Mouse (Mus musculus) neural tube, embryonic 10.5 days (tissue): ENCODE measurements around the gene Eva1a.

ENCODE experiments used
- DNase-seq: peaks from one replicate; pipeline ENCODE4 v3.0.0-alpha.2; 2017; ENCODE audit warnings: low spot score; ENCODE audit errors: extremely low spot score

The Eva1a gene

GRCm38 (mm10) chr6:82065230-82065629 lies 24.4 kb downstream of the Eva1a start:
- no peak for DNase-seq

GRCm38 (mm10) chr6:82066515-82067081 lies 25.8 kb downstream of the Eva1a start:
- DNase-seq: no peak

DNA sequence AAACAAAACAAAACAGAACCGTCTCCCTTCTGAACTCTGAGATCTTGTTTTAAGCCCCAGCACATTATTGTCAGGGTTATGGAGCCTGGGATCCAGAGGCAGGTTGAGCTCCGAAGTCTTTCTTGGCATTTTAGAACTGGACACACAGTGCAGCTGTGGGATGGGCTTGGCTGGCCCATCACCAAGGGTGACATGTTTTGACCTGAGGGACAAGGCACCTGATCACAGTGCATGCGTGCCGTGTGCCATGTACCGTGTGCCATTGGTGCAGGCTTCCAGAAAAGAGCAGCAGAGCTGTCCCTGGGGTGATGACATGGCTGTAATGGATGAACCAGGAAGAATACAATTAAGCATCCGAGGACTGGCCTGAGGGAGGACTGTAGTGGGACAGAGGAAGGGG lies 29.6 kb downstream of the Eva1a start:
- no peak for DNase-seq

DNA sequence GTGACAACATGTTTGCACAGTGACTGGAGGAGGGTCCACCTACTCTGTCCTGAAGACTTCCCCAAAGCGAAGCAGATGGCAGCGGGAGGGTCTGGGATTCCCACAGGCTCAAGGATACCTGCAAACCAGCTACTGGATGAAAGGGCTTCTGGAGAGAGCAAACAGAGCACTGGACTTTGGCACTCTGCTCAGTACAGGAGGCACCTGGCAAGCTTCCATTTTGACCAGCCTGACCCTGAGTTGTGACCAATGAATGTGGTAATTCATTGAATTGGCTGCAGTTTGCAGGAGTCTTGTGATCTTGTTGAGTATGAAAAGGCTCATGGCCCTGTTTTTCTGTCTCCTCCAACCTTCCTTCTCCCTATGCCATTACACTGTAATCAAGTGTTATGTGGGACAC lies 32.2 kb downstream of the Eva1a start:
- DNase-seq: no peak

DNA sequence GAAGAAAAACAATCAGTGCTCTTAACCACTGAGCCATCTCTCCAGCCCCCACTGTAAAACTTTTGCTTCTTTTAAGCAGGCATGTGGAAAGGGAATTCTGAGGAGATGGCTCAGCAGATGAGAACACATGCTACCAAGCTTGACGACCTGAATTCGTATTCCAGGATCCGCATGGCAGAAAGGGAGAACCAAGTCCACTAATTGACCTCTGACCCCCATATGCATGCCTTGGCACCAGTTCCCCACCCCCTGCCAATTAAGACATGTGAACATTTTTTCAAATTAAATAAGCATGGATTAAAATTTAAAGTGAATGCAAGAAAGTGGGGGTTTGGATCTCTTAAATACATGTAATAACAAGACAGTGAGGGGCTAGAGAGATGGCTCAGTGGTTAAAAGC lies 32.7 kb downstream of the Eva1a start:
- no peak for DNase-seq

DNA sequence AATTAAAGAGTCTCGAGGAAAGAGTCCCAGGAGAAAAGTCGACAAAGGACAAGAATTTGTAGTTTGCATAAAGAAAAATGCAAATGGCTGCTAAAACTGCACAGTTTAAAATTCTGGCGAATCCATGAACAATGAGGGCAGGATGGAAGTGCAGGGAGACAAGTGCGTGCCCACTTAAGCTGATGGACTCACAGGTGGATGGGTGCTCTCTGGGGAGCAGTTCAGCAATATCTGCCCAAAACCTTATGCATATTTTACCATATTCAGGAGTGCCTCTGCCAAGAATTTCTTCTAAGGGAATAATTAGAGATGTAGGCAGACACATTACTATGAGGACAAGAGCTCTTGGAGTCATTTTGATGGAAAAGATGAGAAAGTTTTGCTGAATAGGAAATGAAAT lies 35.5 kb downstream of the Eva1a start:
- no peak for DNase-seq

- no peak for DNase-seq
These were observed 38.0 kb downstream of the Eva1a start for GRCm38 (mm10) chr6:82078875-82079274.

GRCm38 (mm10) chr6:82083655-82084054 lies 42.8 kb downstream of the Eva1a start:
- no peak for DNase-seq

- DNase-seq: no peak
These were observed 43.4 kb downstream of the Eva1a start for GRCm38 (mm10) chr6:82084235-82084634.

DNA sequence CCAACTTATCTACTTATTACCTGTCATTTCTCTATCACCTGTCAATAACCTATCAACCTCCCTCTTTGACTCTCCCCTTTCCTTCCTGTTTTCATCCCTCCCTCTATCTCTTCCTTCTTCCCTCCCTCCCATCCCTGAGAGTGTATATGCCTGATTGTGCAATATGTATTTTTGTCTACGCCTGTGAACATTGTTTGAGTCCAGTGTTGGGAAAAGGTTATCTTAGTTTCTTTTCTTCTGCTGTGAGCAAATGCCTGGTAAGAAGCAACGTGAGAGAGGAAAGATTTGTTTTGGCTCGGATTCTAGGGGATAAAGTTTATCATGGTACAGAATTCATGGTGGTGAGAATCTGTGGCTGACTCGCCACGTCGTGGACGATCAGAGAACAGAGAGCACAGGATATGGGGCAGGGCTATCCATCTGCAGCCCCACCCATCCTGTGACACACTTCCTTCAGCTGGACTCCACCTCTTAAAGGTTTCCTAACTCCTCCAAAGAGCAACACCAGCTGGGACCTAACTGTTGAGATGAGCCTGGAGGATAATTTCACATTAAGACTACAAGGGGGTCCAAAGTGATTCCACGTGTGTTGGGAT lies 44.6 kb downstream of the Eva1a start:
- no peak for DNase-seq

- DNase-seq: no peak
These were observed 47.3 kb downstream of the Eva1a start for GRCm38 (mm10) chr6:82088133-82088532.

DNA sequence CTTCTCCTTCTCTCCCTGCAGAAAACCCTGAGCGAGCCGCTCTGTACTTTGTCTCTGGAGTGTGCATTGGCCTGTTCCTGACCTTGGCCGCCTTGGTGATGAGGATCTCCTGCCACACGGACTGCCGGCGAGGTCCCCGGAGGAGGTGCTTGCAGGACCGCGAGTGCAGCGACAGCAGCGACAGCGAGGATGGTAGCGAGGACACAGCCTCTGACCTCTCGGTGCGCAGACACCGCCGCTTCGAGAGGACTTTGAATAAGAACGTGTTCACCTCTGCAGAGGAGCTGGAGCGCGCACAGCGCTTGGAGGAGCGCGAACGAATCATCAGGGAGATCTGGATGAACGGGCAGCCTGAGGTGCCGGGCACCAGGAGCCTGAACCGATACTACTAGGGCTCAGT lies 50.9 kb downstream of the Eva1a start:
- peak; percentile 58 for DNase-seq

DNA sequence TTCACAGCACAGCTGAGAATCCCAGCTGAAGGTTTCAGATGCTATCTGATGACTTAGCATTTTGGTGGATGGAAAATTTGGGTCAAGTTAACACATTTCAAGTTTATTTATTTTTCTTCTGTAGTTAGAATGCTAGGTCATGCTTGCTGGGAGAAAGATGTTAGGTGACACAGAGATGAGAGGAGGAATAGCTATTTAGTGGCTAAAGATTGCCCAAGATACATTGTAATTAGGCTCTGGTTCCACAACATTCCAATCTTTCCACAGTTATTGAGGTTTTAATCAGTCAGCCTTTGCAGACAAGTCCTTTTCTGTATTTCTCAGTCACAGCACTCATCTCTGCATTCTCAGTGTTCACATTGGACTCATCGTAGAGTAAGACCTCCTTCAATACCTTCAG lies 56.9 kb downstream of the Eva1a start:
- no peak for DNase-seq

DNA sequence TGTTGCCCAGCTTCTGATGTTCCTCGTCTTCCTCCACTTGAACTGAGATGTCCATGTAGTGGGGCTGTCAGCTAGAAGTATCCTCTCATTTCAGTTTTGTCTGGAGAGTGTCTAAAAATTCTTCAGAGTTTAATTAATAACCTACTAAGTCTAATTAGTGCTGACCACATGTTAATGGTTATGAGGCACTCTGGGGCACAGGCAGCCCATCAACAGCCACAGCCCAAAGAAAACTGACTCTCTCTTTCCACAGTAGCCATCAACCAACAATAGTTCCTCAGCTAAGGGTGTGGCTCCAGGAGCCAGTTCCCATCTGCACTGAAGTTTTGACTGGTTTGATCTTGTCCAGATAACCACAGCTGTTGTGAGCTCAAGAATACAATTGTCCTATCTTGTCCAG lies 57.6 kb downstream of the Eva1a start:
- DNase-seq: no peak

GRCm38 (mm10) chr6:82110473-82110872 lies 69.6 kb downstream of the Eva1a start:
- no peak for DNase-seq

- no peak for DNase-seq
These were observed 70.3 kb downstream of the Eva1a start for GRCm38 (mm10) chr6:82111111-82111510.

DNA sequence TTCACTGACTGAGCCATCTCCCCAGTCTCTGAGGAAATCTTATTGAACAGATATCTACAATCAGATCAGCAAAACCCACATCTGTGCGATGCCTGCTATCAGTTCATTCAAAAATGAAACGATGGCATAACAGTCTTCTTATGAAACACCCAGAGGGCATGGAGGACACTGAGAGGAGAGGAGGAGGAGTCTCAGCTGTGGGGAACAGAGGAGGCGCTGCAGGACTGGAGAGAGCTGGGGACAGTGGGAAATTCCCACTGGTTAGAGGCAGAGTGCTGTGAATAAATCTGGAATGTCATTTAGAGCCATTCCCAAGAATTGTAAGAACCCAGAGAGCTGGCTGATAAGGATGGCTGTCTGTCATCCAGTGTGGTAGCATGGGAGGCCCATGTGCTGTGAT lies 70.7 kb downstream of the Eva1a start:
- DNase-seq: no peak

DNA sequence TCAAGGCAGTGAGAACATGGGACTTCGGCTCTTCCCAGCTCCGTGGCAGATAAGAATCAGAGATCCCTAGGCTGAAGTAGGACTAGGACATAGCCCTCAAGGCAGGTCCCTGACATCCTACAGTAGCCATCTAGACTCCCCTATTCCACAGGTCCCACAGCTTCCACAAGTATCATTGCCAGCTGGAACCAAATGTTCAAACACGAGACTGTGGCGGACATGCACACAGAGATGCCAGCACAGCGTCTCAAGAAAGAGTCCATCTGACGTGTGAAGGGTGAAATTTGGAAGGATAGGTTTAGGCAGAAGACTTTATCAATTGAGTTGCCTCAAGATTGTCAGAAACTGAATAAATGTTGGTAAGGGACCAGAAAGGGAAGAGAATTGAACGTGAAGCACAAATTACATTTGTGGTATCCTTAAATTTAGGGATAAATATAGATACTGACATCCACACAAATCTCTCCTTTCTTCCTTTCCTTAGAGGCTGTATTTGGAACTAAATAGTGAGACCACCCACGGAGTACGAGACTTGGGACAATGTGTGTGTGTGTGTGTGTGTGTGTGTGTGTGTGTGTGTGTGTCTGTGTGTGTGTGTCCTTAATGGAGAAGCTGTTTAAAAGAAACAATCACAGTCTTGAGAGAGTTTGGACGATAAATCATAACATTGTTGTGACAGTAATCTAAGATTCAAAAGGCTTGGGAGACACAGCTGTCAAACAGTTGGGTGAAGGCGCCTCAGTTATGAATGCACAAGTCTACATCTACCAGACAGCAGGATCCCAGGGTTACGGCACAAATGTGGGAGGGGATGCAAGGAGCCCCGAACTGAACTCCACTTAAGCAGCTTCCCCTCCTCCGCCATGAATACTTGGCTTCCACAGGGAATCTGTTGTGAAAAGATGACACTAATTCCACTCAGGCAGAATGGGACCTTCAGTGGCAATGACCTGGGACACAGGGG lies 71.6 kb downstream of the Eva1a start:
- DNase-seq: no peak

DNA sequence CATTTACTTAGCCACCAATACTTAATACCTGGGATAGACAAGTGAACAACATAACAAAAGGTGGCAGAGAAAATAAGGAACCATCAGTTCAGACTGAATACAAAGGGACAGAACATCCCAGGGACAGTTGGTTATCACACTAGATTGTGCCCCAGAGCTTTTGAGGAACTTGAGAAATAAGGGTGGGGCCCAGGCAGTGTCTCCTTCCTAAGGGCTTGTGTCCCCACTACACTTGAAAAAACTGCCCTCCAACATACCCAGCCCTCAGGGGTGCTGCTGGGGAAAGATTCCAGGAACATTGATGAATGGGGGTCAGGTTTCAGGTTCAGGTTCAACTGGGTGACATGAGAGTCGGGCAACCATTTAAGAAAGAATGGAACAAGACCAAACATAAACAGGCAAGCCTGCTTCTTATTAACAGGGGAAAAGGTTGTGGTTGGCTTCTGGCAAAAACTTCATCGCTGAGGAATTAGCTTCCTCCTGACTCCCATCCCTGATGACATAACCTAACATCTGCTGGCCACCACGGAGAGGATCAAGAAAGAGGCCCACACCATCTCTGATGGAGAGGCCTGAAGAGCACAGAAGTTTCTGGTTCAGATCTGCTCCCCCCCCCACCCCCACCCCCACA lies 74.6 kb downstream of the Eva1a start:
- no peak for DNase-seq

DNA sequence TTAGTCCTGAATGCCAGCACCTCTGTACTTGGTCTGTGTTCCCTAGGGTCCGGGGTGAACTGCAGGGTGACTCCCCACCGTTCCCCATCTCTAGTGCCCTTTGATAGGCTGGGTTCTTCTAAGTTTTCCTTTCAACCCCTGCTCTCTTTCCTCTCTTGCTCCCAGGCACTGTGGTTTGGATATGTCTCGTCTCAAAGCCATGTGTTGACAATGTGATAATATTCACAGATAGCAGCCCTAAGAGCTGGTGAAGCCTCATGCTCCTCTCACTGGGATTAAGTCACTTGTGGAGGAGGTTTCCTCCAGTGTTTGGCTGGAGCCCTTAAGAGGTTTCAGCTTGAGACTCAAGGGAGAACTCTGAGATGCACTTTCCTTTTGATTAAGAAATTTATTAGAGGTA lies 75.3 kb downstream of the Eva1a start:
- DNase-seq: no peak

GRCm38 (mm10) chr6:82117871-82118270 lies 77.0 kb downstream of the Eva1a start:
- DNase-seq: no peak
